Mouse (Mus musculus): ENCODE measurements around the gene Ndufa5.
A peak's percentile ranks its signal among the peaks of the same experiment; 100 is the strongest.

Gene Ndufa5

GRCm38 (mm10) chr6:24527155-24528063, at the start of gene Ndufa5:
TSS of gene Ndufa5 (minus strand) at chr6:24528013.
- peak; percentile 98 for DNase-seq (ENCODE audit: low spot score)

- no peak for DNase-seq (ENCODE audit: low spot score)
Observed at GRCm38 (mm10) chr6:24573319-24573718, 45.5 kb upstream of the Ndufa5 start.

- no peak for DNase-seq (ENCODE audit: low spot score)
Observed at GRCm38 (mm10) chr6:24572431-24572830, 44.6 kb upstream of the Ndufa5 start.

DNA sequence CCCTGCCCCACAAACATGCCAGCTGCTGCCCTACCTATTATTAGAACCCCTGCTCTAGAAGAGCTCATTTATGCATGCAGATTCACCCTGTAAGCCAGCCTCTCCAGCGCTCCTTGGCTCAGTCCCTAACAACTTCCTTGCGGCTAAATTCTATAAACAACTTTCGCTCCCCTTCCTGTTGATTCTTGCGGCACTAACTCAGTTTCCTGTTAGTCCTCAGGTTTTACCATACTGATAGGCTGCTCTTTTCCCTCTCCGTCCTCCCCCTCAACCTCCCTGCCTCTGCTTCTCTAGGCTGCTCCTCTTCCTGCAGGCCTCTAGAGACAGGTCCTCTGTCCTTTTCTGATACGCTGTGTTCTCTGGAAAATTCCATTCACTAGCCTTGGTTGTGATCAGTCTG, 43.3 kb upstream of the Ndufa5 start:
- no peak for DNase-seq (ENCODE audit: low spot score)

GRCm38 (mm10) chr6:24570278-24570677, 42.5 kb upstream of the Ndufa5 start:
- no peak for DNase-seq (ENCODE audit: low spot score)

- DNase-seq (ENCODE audit: low spot score) = no peak
Observed at GRCm38 (mm10) chr6:24569711-24570110, 41.9 kb upstream of the Ndufa5 start.

DNA sequence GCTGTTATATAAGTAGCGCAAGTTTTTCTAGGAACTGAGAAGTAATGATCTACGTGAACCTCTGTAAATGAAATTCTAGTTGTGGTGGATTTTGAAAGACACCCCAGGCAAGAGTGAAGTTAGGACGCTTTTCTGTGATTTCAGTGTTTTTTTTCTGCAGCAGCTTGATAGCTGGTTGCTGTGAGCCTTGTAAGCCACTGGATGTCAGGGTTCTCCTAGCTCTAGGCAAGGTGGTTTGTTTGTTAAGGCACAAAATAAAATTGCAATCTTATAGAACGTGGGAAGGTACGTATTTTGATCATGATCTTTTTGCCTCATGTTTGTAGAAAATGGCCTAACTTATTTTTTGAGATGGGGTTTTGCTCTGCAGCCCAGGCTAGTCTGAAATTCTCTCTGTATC, 41.1 kb upstream of the Ndufa5 start:
- DNase-seq (ENCODE audit: low spot score) = peak; percentile 67

DNA sequence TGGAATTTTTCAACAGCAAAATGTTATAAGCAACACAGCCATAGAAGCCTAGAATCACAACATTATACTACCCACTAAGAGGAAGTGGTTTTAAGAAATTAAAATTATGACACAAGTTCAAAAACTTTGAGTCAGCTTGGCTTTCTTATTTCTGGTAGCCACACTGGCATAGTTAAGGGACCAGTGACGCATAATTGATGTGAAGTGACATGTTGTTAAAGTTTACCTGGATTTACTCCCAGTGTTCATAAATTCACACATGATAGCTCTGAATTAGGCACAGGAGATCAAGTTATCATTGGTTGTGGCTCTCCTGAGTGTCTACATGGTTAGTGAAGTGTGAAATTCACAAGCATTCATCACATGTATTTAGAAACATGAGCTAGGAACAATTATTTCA, 37.1 kb upstream of the Ndufa5 start:
- no peak for DNase-seq (ENCODE audit: low spot score)

DNA sequence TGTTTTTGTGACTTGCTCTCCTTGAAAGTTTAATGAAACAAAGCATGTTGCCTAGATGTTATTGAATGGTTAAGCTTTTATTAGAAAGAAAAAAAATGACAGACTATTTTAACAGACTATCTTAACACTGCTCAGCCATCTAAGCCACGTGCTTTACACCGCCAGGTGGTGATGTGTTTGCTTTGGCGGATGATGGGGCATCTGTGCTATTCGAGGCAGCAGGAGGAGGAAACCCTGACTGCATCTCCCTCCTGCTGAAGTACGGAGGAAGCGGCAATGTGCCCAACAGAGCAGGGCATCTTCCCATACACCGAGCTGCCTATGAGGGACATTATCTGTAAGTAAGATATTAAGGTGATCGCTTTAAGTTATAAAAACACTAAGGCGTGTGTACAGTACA, 36.3 kb upstream of the Ndufa5 start:
- no peak for DNase-seq (ENCODE audit: low spot score)

DNA sequence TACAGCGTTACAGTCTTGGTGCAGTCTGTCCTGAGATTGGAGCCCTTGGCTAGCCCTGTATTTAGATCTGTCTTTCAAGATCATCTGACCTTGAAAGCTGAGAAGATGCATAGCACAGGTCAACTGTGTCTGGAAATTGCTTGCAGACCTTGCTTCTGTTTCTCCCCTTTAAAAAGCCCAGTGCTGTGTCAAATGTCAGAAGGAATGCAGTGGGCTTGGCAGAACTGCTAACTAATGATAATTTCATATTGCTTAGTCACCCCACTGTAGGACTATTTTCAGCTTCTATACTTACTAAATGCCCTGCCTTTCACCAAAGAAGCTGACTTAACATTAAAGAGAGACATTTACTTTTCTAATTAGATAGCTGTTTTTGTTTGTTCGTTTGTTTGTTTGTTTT, 27.7 kb upstream of the Ndufa5 start:
- DNase-seq (ENCODE audit: low spot score) = no peak

GRCm38 (mm10) chr6:24554427-24555086, 26.7 kb upstream of the Ndufa5 start:
- DNase-seq (ENCODE audit: low spot score) = no peak

DNA sequence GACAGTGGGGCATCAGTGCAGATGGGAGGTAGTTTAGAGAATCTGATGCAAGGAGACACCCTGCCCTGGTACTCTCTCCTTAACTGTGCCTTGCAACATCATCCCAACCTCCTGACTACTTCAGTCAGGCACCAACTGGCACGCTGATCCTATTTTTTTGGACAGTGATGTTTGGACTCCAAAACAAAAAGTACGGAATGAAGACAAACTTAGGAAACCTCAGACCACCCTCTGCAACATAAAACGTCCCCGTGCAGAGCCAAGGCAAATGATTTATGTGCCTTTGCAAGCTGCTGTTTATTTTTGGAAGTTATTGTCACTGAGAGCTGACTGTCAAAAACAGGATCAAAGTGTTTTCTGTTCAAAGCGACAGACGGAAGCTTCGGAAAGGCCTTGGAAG, 24.2 kb upstream of the Ndufa5 start:
- DNase-seq (ENCODE audit: low spot score) = no peak

- DNase-seq (ENCODE audit: low spot score) = no peak
Observed at GRCm38 (mm10) chr6:24549801-24550200, 22.0 kb upstream of the Ndufa5 start.

DNA sequence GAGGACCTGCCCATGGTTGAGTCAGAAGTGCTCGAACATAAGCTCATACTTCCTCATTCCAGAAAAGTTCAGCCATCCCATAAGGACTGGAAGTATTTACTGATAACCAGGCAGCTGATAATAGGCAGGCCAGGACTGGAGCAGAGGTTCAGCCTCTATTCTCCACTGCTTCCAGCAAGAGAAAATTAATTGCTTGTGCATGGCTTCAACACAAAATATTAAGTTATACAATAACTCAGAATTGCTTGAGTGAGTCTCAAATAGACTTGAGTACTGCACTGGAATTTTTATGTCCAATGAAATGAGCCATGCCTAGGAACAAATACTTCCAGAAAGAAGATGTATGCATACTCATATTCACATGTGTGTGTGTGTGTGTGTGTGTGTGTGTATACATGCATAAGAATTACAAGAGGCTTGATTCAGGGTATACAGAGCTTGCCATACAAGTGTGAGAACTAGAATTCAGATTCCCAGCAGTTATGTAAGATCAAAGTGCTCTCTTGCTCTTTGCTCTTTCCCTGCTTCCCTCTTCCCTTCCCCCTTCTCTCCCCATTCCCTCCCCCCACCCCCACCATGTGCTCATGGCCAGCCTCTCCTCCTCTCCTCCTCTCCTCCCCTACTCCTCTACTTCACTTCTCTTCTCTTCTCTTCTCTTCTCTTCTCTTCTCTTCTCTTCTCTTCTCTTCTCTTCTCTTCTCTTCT, 19.1 kb upstream of the Ndufa5 start:
- no peak for DNase-seq (ENCODE audit: low spot score)

DNA sequence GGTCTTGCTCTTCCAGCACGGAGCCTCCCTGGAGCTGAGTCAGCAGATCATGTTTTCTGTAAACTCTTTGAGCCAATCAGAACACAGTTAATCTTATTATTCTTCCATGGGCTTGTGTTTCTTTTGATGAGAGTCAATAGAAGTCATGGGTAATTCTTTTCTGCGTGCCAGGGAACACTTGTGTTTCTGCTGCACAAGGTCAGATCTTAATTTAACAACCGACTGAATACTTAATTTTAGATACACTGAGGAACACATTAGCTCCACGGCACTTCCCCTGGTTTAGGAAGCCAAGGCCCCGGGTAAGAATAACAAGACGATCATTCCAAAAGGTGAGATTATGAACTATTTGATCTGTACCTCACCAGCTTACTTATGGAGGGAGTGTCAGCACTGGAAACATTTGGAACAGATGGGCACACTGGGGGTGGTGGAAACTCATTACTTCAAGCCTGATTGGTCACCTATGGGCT, 15.3 kb upstream of the Ndufa5 start:
- no peak for DNase-seq (ENCODE audit: low spot score)

- DNase-seq (ENCODE audit: low spot score) = no peak
Observed at GRCm38 (mm10) chr6:24542393-24542792, 14.6 kb upstream of the Ndufa5 start.

- no peak for DNase-seq (ENCODE audit: low spot score)
Observed at GRCm38 (mm10) chr6:24540106-24540505, 12.3 kb upstream of the Ndufa5 start.

- DNase-seq (ENCODE audit: low spot score) = no peak
Observed at GRCm38 (mm10) chr6:24538435-24538834, 10.6 kb upstream of the Ndufa5 start.

DNA sequence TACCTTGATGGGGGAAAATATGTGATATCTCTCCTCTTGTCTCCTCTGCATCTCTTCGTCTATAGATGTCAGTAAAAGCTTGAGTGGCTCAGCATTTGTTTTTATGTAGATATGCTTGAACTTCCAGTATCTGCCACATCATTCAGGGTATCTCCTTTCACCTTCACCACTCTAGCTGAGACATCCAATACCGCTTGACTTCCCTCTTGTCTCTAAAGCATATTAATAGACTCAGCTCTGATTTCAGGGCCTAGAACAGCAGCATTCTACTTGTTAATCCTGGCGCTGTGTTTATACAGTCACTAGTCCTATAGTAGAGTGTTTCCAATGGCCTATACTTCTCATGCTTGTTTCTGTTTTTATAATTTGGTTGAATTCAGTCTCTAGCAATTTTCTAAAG, 5.0 kb upstream of the Ndufa5 start:
- no peak for DNase-seq (ENCODE audit: low spot score)

- no peak for DNase-seq (ENCODE audit: low spot score)
Observed at GRCm38 (mm10) chr6:24530711-24531420, 3.1 kb upstream of the Ndufa5 start.

- peak; percentile 84 for DNase-seq (ENCODE audit: low spot score)
Observed at GRCm38 (mm10) chr6:24530166-24530565, 2.4 kb upstream of the Ndufa5 start.

- no peak for DNase-seq (ENCODE audit: low spot score)
Observed at GRCm38 (mm10) chr6:24528064-24528243, 141 bp upstream of the Ndufa5 start, which contains the start of gene Asb15. TSS of gene Asb15 (plus strand) at chr6:24528144.

Data from adipocyte (in vitro differentiated cells).